Mouse (Mus musculus) layer of hippocampus, adult 8-10 months (tissue): ENCODE measurements around the gene Mark4. TPM values are rescaled to one million over a fixed set of nuclear protein-coding genes. Genes with fewer than 3 reads are reported as not detected.
A peak's percentile ranks its signal among the peaks of the same experiment; 100 is the strongest.

Experiments used
- DNase-seq, 2 experiments: peaks; one replicate each; pipeline ENCODE4 v3.0.0; 2022; ENCODE audit warnings: low spot score in 2 of 2
- total RNA-seq, 4 experiments: library from RNA; stranded (reverse); gene quantifications; 2 replicates each; pipeline ENCODE4 v1.2.4; 2022

The Mark4 gene
- 100 to 1,000 TPM in 1 of 4 experiments, 10 to 100 TPM in 3; 87.6 to 103 (median 95.0) TPM for total RNA-seq

- peak in 1 of 2 experiments; percentile 65 for DNase-seq
Observed at GRCm38 (mm10) chr7:19458591-19459111, at the start of gene Mark4. Mark4 (minus strand) TSS chr7:19458821.

GRCm38 (mm10) chr7:19507612-19507981 lies 49.0 kb upstream of the Mark4 start:
- no peak for DNase-seq

GRCm38 (mm10) chr7:19506969-19507611 lies 48.5 kb upstream of the Mark4 start:
- DNase-seq, result no peak

GRCm38 (mm10) chr7:19506326-19506725 lies 47.7 kb upstream of the Mark4 start:
- DNase-seq, result no peak

GRCm38 (mm10) chr7:19503481-19504068 lies 45.0 kb upstream of the Mark4 start:
- no peak for DNase-seq

- no peak for DNase-seq
Observed at GRCm38 (mm10) chr7:19501658-19502057, 43.0 kb upstream of the Mark4 start.

GRCm38 (mm10) chr7:19500420-19501363 lies 42.1 kb upstream of the Mark4 start:
- DNase-seq, result no peak

- DNase-seq, result no peak
Observed at GRCm38 (mm10) chr7:19498326-19498725, 39.7 kb upstream of the Mark4 start.

GRCm38 (mm10) chr7:19496214-19496555 lies 37.6 kb upstream of the Mark4 start:
- DNase-seq, result no peak

- no peak for DNase-seq
Observed at GRCm38 (mm10) chr7:19495521-19496213, 37.0 kb upstream of the Mark4 start.

GRCm38 (mm10) chr7:19494751-19495474 lies 36.3 kb upstream of the Mark4 start:
- no peak for DNase-seq

- DNase-seq, result no peak
Observed at GRCm38 (mm10) chr7:19491731-19492130, 33.1 kb upstream of the Mark4 start.

GRCm38 (mm10) chr7:19489525-19489924 lies 30.9 kb upstream of the Mark4 start:
- no peak for DNase-seq

GRCm38 (mm10) chr7:19486549-19486948 lies 27.9 kb upstream of the Mark4 start:
- DNase-seq, result no peak

- DNase-seq, result no peak
Observed at GRCm38 (mm10) chr7:19485488-19485887, 26.9 kb upstream of the Mark4 start.

GRCm38 (mm10) chr7:19483281-19483680 lies 24.7 kb upstream of the Mark4 start:
- no peak for DNase-seq

GRCm38 (mm10) chr7:19477624-19478384 lies 19.2 kb upstream of the Mark4 start:
- DNase-seq, result no peak

- DNase-seq, result no peak
Observed at GRCm38 (mm10) chr7:19477084-19477483, 18.5 kb upstream of the Mark4 start.

- peak in 1 of 2 experiments; percentile 64 for DNase-seq
Observed at GRCm38 (mm10) chr7:19473875-19474443, 15.3 kb upstream of the Mark4 start.

- DNase-seq, result no peak
Observed at GRCm38 (mm10) chr7:19472403-19472802, 13.8 kb upstream of the Mark4 start.
